Mouse (Mus musculus): ENCODE measurements around the gene Nfix. TPM values are rescaled to one million over a fixed set of nuclear protein-coding genes. Genes with fewer than 3 reads are reported as not detected.

Gene Nfix
- 100 to 1,000 TPM in 1 of 2 experiments, 10 to 100 TPM in 1; 92.3 to 315 TPM for polyA plus RNA-seq (2012; fragmentation: generic; extraction: Trizol)

GRCm38 (mm10) chr8:84799999-84800831, at the start of gene Nfix:
Nfix (minus strand) TSS chr8:84800344.

GRCm38 (mm10) chr8:84846722-84847572, 46.8 kb upstream of the Nfix start, which contains the start of gene Calr:
Calr (minus strand) TSS chr8:84846934.

DNA sequence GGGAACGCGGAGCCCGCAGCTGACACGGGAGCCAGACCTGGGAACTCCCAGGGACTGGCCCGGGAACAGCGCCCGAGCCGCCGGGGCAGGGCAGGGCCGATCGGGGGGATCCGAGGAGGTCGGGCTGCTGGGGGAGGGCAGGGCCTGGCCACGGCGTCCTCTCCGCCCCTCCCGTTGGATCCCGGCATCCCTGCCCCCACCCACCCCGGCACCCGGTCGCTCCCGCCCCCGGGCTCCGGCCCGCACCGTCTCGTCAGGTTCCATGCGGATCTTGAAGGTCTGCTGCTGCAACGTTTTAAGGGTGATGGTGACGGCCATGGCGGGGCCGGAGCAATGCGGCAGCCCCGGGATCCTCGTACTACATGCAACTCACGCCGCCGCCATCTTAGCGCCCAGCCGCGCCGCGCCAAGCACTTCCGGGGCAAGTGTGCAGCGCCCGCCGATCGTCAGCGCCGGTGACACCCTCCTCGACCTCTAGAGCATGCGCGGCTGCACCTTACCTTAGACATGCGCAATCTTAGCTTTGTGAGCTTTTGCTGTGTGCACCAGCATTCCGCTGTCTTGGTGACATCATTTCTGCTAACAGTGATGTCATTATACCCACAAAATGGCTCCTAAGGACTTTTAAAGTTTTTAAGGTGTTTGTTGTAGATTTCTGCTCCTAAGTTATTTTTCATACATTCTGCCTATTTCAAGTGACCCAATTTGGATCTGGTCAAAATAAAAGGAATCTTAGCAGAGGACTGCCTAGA, 40.3 kb upstream of the Nfix start, which contains the start of gene Rad23a:
Rad23a (minus strand) TSS at position 418 of the 752 bp plus-strand sequence.

GRCm38 (mm10) chr8:84831490-84831889, 31.3 kb upstream of the Nfix start, which contains the start of gene Gadd45gip1:
Gadd45gip1 (plus strand) TSS chr8:84831522.

DNA sequence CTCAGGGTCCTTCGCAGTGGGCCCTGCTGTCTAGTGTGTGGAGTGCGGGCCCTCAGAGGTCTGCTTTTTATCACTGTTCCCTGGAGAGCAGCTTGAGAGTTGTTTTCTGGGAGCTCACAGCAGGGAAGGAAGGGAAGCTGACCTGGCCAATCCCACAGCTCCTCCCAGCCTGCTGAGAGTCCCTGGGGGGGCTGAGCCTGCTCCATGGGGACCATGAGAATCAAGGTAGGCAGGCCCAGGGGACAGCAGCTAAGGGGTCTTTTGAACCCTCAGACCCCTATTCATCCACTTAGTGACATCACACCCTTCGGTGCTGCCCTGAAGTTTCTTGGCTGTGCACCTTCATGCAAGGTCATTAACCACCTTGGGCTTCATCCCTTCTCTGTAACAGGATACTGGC, 22.6 kb upstream of the Nfix start, which contains the start of gene Dand5:
Dand5 (minus strand) TSS at position 101 of the 400 bp plus-strand sequence.

DNA sequence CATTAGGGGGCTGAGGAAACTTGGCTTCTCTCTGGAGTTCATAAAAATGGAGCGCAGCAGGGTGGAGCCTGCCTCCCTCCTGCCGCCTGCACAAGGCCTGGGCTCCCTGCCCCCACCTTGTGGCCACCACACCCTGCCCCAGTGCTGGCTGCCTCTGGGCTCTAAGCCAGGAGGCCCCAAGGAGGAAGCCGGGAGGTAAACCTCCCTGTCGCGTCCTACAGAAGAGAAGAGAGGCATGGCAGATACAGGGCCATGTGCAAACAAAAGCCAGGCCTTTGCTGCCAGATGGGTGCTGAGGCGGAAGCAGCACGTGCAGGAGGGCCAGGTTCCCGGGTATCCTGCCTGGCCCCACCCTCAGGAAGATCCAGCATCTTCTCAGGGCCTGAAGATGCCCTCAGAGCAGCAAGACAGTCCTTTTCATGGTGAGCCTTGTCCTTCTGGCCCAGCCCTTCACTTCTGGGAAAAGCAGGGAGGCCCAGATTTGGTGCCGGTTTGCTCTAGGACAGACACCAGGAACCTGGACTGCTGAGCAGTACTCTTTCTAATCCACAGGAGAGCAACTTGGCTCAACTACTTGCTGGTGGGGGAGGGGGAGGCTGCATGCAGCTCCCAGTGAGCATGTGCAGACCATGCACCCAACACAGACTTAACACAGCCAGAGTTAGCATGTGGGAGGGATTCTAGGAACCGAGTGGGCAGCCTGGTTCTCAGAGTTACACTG, 77.1 kb downstream of the Nfix start, which contains the start of gene G430095P16Rik:
G430095P16Rik (plus strand) TSS at position 158 of the 721 bp plus-strand sequence.

DNA sequence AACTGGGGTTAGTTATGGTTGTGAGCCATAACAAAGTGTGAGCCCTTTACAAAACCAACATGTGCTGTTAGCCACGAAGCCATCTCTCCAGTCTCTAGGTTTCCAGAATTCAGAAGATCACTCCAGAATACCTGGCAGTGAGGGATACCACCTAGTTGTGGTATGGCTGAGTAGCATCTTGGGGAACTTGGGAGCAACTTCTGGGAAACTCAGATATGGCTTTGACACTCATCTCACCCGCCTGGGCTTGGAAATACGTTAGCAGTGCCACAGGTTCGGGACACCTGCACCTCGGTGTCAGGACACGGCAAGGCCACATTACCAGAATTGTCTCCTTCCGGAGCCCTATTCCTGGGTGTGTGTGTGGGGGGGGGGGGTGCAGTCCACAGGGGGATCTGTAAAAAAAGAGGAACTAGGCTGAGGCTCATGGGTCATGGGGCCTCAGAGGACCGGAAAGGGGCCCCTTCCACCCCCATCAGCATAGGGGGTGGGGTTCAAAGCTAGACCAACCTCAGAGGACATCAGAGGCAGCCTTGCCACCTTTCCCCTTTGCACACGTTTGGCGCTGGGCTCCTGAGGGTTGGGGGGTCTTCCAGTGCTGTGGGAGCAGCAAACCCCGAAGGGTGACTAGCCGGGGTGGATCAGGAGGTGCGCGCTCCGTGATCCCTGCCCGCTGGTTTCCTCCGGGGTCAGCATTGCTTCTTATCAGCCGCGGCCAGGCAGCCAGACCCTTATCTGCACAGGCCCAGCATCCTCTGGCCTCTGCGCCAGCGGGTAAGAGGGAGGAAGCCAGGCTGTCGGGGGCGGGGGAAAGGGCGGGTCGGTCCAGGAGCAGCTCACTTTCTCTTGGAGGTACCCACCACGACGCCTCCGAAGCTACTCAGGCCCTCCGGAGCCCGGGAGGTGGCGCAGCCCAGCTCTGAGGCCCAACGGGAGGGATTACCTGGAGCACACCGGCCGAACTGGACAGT, 98.9 kb downstream of the Nfix start, which contains the start of gene Lyl1:
Lyl1 (plus strand) TSS at position 517 of the 971 bp plus-strand sequence.

GRCm38 (mm10) chr8:84687705-84688100, 112.4 kb downstream of the Nfix start, which contains the start of gene Nacc1:
Nacc1 (minus strand) TSS chr8:84687862.

DNA sequence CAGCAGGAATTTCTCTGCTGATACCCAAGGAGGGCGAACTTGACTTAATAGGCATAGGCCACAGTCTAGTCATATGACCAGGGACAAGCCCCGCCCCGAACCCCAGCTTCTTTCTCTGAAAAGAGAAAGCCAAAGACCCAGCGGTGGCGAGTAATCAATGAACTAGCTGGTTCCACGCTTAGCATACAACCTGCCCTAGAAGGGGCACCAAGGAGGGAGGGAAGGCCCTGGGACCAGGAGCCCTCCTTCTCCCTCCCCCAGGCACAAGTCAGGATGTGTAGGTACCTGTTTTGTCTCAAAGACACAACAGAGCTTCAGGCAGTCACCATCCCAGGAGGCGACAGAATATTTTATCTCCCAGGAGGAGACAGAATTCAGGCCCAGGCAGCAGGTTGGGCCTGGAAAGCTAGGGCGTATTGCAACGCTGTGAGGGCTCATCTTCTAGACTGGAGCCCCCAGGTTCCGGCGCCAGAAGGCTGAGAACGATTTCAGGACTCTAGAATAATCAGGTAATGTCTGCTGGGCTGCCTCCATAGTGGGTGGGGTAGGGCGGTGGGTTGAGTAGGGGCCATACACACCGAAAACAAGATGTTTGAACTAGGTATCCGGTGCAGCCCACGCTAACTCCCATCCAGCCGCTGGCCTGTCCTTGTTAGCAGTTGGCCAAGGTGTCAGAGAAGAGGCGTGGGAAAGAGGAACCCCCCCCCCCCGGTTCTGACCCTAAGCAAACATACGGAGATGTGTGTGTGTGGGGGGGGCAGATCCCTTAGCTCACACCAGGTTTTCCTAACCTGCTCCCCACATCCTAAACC, 113.7 kb downstream of the Nfix start, which contains the start of gene Trmt1:
Trmt1 (plus strand) TSS at position 117 of the 812 bp plus-strand sequence.

GRCm38 (mm10) chr8:84662581-84663065, 137.5 kb downstream of the Nfix start, which contains the start of gene Ier2:
Ier2 (minus strand) TSS chr8:84662852.

Other genes with a start within 250 kb of the Nfix start
- gene Ier2, start 137.5 kb downstream of the Nfix start, polyA plus RNA-seq (2012; fragmentation: generic; extraction: Trizol), result 10 to 100 TPM; 26.1 to 45.3 TPM
- 100 to 1,000 TPM; 113 to 128 TPM for gene Trmt1, start 114.0 kb downstream of the Nfix start, polyA plus RNA-seq (2012; fragmentation: generic; extraction: Trizol)
- 10 to 100 TPM; 66.1 to 75.9 TPM for gene Nacc1, start 112.5 kb downstream of the Nfix start, polyA plus RNA-seq (2012; fragmentation: generic; extraction: Trizol)
- gene Lyl1, start 98.9 kb downstream of the Nfix start, polyA plus RNA-seq (2012; fragmentation: generic; extraction: Trizol), result under 1 TPM; 0.04 to 0.48 TPM
- 10 to 100 TPM in 1 of 2 experiments, 1 to 10 TPM in 1; 8.1 to 10.0 TPM for gene G430095P16Rik, start 77.3 kb downstream of the Nfix start, polyA plus RNA-seq (2012; fragmentation: generic; extraction: Trizol)
- gene Dand5, start 22.5 kb upstream of the Nfix start, polyA plus RNA-seq (2012; fragmentation: generic; extraction: Trizol), result 10 to 100 TPM in 1 of 2 experiments, 1 to 10 TPM in 1; 2.8 to 12.6 TPM
- 10 to 100 TPM; 31.0 to 75.6 TPM for gene Gadd45gip1, start 31.2 kb upstream of the Nfix start, polyA plus RNA-seq (2012; fragmentation: generic; extraction: Trizol)
- gene Rad23a, start 40.3 kb upstream of the Nfix start, polyA plus RNA-seq (2012; fragmentation: generic; extraction: Trizol), result 10 to 100 TPM; 61.5 to 69.9 TPM
- 100 to 1,000 TPM; 585 to 801 TPM for gene Calr, start 46.6 kb upstream of the Nfix start, polyA plus RNA-seq (2012; fragmentation: generic; extraction: Trizol)
- 100 to 1,000 TPM in 1 of 2 experiments, 10 to 100 TPM in 1; 76.6 to 106 TPM for gene Farsa, start 56.6 kb upstream of the Nfix start, polyA plus RNA-seq (2012; fragmentation: generic; extraction: Trizol)
- gene Syce2, start 71.8 kb upstream of the Nfix start, polyA plus RNA-seq (2012; fragmentation: generic; extraction: Trizol), result 1 to 10 TPM in 1 of 2 experiments, under 1 TPM in 1; 0.08 to 3.1 TPM
- 10 to 100 TPM in 1 of 2 experiments, 1 to 10 TPM in 1; 4.6 to 16.7 TPM for gene Gcdh, start 93.6 kb upstream of the Nfix start, polyA plus RNA-seq (2012; fragmentation: generic; extraction: Trizol)
- under 1 TPM; 0.08 to 0.27 TPM for gene Klf1, start 101.6 kb upstream of the Nfix start, polyA plus RNA-seq (2012; fragmentation: generic; extraction: Trizol)
- gene Dnase2a, start 108.2 kb upstream of the Nfix start, polyA plus RNA-seq (2012; fragmentation: generic; extraction: Trizol), result 10 to 100 TPM; 11.5 to 17.3 TPM
- under 1 TPM in 1 of 2 experiments, not detected in 1; 0.06 TPM for gene Mast1, start 137.0 kb upstream of the Nfix start, polyA plus RNA-seq (2012; fragmentation: generic; extraction: Trizol)
- under 1 TPM in 1 of 2 experiments, not detected in 1; 0.05 TPM for gene Rtbdn, start 146.6 kb upstream of the Nfix start, polyA plus RNA-seq (2012; fragmentation: generic; extraction: Trizol)
- gene Gm49661, start 169.1 kb upstream of the Nfix start, polyA plus RNA-seq (2012; fragmentation: generic; extraction: Trizol), result not detected
- 100 to 1,000 TPM; 723 to 905 TPM for gene Prdx2, start 169.2 kb upstream of the Nfix start, polyA plus RNA-seq (2012; fragmentation: generic; extraction: Trizol)
- gene Rnaseh2a, start 169.4 kb upstream of the Nfix start, polyA plus RNA-seq (2012; fragmentation: generic; extraction: Trizol), result 100 to 1,000 TPM in 1 of 2 experiments, 10 to 100 TPM in 1; 85.1 to 248 TPM
- 10 to 100 TPM; 27.0 to 43.6 TPM for gene Junb, start 178.4 kb upstream of the Nfix start, polyA plus RNA-seq (2012; fragmentation: generic; extraction: Trizol)
- gene Hook2, start 190.3 kb upstream of the Nfix start, polyA plus RNA-seq (2012; fragmentation: generic; extraction: Trizol), result 1 to 10 TPM; 2.4 to 5.2 TPM
- under 1 TPM in 1 of 2 experiments, not detected in 1; 0.17 TPM for gene Best2, start 214.2 kb upstream of the Nfix start, polyA plus RNA-seq (2012; fragmentation: generic; extraction: Trizol)
- gene Asna1, start 224.9 kb upstream of the Nfix start, polyA plus RNA-seq (2012; fragmentation: generic; extraction: Trizol), result 100 to 1,000 TPM; 150 to 247 TPM
- gene Trir, start 226.5 kb upstream of the Nfix start, polyA plus RNA-seq (2012; fragmentation: generic; extraction: Trizol), result 100 to 1,000 TPM; 205 to 250 TPM
- gene Tnpo2, start 236.6 kb upstream of the Nfix start, polyA plus RNA-seq (2012; fragmentation: generic; extraction: Trizol), result 10 to 100 TPM in 1 of 2 experiments, 1 to 10 TPM in 1; 8.0 to 41.1 TPM